Mouse (Mus musculus): ENCODE data around the gene Slc30a2. TPM values are rescaled to one million over a fixed set of nuclear protein-coding genes. Genes with fewer than 3 reads are reported as not detected.
"Not testable (repeated sequence)": the region's sequence is repeated elsewhere in the genome, so short reads cannot be mapped to it uniquely, and the experiment has no call there.

Slc30a2 gene
- polyA plus RNA-seq, 1 experiment from 2014 or later: 0.09 TPM

- no peak overlapping the region for H3K4me3 ChIP-seq
- H3K9me3 ChIP-seq: no peaks in the 10 kb centered on the region
- WGBS: 59% methylated on average over 8 of the region's 8 CpGs
- H3K27me3 ChIP-seq (ENCODE audit: insufficient read depth, poor library complexity, severe bottlenecking): no peaks in the 10 kb centered on the region
- H3K36me3 ChIP-seq: peaks cover 56% of the 10 kb centered on the region
- H3K27ac ChIP-seq: 0 out of 2 replicates have a peak overlapping the region, but pooled peaks have one; percentile 36
- no peak for DNase-seq (ENCODE audit: low spot score)
- H3K4me1 ChIP-seq: peaks cover 30% of the 10 kb centered on the region
Observed at GRCm38 (mm10) chr4:134328151-134328550, 14.8 kb upstream of the Slc30a2 start.

GRCm38 (mm10) chr4:134328832-134329231, 14.1 kb upstream of the Slc30a2 start:
- no peak for DNase-seq (ENCODE audit: low spot score)

GRCm38 (mm10) chr4:134330281-134330680, 12.7 kb upstream of the Slc30a2 start:
- DNase-seq (ENCODE audit: low spot score): no peak
- Histone ChIP-seq H3K27ac (peak overlapping the region; percentile 48; the same call in 1 of the 2 replicates), H3K9me3 (no peaks in the 10 kb centered on the region), H3K4me1 (peaks cover 30% of the 10 kb centered on the region), H3K4me3 (no peak overlapping the region), H3K36me3 (peaks cover 40% of the 10 kb centered on the region), H3K27me3 (ENCODE audit: insufficient read depth, poor library complexity, severe bottlenecking) (no peaks in the 10 kb centered on the region)
- 66% methylated on average over 5 of the region's 5 CpGs for WGBS

More at GRCm38 (mm10) chr4:134328832-134329231, 14.1 kb upstream of the Slc30a2 start:
- Histone ChIP-seq H3K36me3 (peaks cover 53% of the 10 kb centered on the region), H3K9me3 (no peaks in the 10 kb centered on the region), H3K4me3 (no peak overlapping the region), H3K4me1 (peaks cover 30% of the 10 kb centered on the region), H3K27ac (no peak overlapping the region), H3K27me3 (ENCODE audit: insufficient read depth, poor library complexity, severe bottlenecking) (no peaks in the 10 kb centered on the region)
- 81% methylated on average over 8 of the region's 8 CpGs for WGBS

GRCm38 (mm10) chr4:134341231-134341630, 1.8 kb upstream of the Slc30a2 start:
- DNase-seq (ENCODE audit: low spot score); H3K36me3 ChIP-seq; H3K9me3 ChIP-seq; H3K4me3 ChIP-seq; H3K27ac ChIP-seq: not testable (repeated sequence)
- 71% methylated on average over 6 of the region's 6 CpGs for WGBS
- H3K4me1 ChIP-seq: peaks cover 16% of the 10 kb centered on the region
- peaks cover 60% of the 10 kb centered on the region for H3K27me3 ChIP-seq (ENCODE audit: insufficient read depth, poor library complexity, severe bottlenecking)

GRCm38 (mm10) chr4:134342213-134342779, 685 bp upstream of the Slc30a2 start:
- Histone ChIP-seq H3K4me3 (peak overlapping the region; percentile 56; the same call in 1 of the 2 replicates), H3K27me3 (ENCODE audit: insufficient read depth, poor library complexity, severe bottlenecking) (peaks cover 71% of the 10 kb centered on the region), H3K36me3 (no peaks in the 10 kb centered on the region), H3K4me1 (peaks cover 16% of the 10 kb centered on the region), H3K27ac (no peak overlapping the region), H3K9me3 (no peaks in the 10 kb centered on the region)
- 19% methylated on average over 11 of the region's 11 CpGs for WGBS
- no peak for DNase-seq (ENCODE audit: low spot score)

- Histone ChIP-seq H3K4me3 (no peak overlapping the region), H3K36me3 (no peaks in the 10 kb centered on the region), H3K9me3 (no peaks in the 10 kb centered on the region), H3K27me3 (ENCODE audit: insufficient read depth, poor library complexity, severe bottlenecking) (peaks cover 79% of the 10 kb centered on the region), H3K4me1 (peaks cover 24% of the 10 kb centered on the region), H3K27ac (no peak overlapping the region)
- WGBS: 36% methylated on average over 3 of the region's 3 CpGs
- no peak for DNase-seq (ENCODE audit: low spot score)
Observed at GRCm38 (mm10) chr4:134344620-134345019, 1.6 kb downstream of the Slc30a2 start.

GRCm38 (mm10) chr4:134345802-134346201, 2.8 kb downstream of the Slc30a2 start:
- WGBS: 88% methylated on average over 15 of the region's 15 CpGs
- peaks cover 72% of the 10 kb centered on the region for H3K27me3 ChIP-seq (ENCODE audit: insufficient read depth, poor library complexity, severe bottlenecking)

GRCm38 (mm10) chr4:134348078-134348477, 5.1 kb downstream of the Slc30a2 start:
- Histone ChIP-seq H3K27ac (0 out of 2 replicates have a peak overlapping the region, but pooled peaks have one; percentile 22), H3K27me3 (ENCODE audit: insufficient read depth, poor library complexity, severe bottlenecking) (peaks cover 50% of the 10 kb centered on the region), H3K4me3 (no peak overlapping the region), H3K9me3 (no peaks in the 10 kb centered on the region), H3K36me3 (no peaks in the 10 kb centered on the region), H3K4me1 (peaks cover 39% of the 10 kb centered on the region)
- 68% methylated on average over 11 of the region's 11 CpGs for WGBS
- no peak for DNase-seq (ENCODE audit: low spot score)

More at GRCm38 (mm10) chr4:134345802-134346201, 2.8 kb downstream of the Slc30a2 start:
- Histone ChIP-seq H3K27ac (no peak overlapping the region), H3K36me3 (no peaks in the 10 kb centered on the region), H3K4me3 (no peak overlapping the region), H3K4me1 (peaks cover 24% of the 10 kb centered on the region), H3K9me3 (no peaks in the 10 kb centered on the region)
- DNase-seq (ENCODE audit: low spot score): no peak

GRCm38 (mm10) chr4:134348545-134348944, 5.6 kb downstream of the Slc30a2 start:
- H3K4me3 ChIP-seq: no peak overlapping the region
- DNase-seq (ENCODE audit: low spot score): no peak
- 0 out of 2 replicates have a peak overlapping the region, but pooled peaks have one; percentile 22 for H3K27ac ChIP-seq
- H3K27me3 ChIP-seq (ENCODE audit: insufficient read depth, poor library complexity, severe bottlenecking): peaks cover 45% of the 10 kb centered on the region
- no peaks in the 10 kb centered on the region for H3K36me3 ChIP-seq
- WGBS: 50% methylated on average over 5 of the region's 5 CpGs
- no peaks in the 10 kb centered on the region for H3K9me3 ChIP-seq
- H3K4me1 ChIP-seq: peaks cover 39% of the 10 kb centered on the region

- Histone ChIP-seq H3K4me3 (no peak overlapping the region), H3K9me3 (no peaks in the 10 kb centered on the region), H3K36me3 (no peaks in the 10 kb centered on the region), H3K27me3 (ENCODE audit: insufficient read depth, poor library complexity, severe bottlenecking) (peaks cover 32% of the 10 kb centered on the region), H3K4me1 (peaks cover 44% of the 10 kb centered on the region), H3K27ac (no peak overlapping the region)
- WGBS: 83% methylated on average over 7 of the region's 7 CpGs
- DNase-seq (ENCODE audit: low spot score): no peak
Observed at GRCm38 (mm10) chr4:134349829-134350228, 6.8 kb downstream of the Slc30a2 start.

GRCm38 (mm10) chr4:134350641-134351040, 7.7 kb downstream of the Slc30a2 start:
- H3K9me3 ChIP-seq: no peaks in the 10 kb centered on the region
- no peaks in the 10 kb centered on the region for H3K36me3 ChIP-seq
- peaks cover 25% of the 10 kb centered on the region for H3K27me3 ChIP-seq (ENCODE audit: insufficient read depth, poor library complexity, severe bottlenecking)
- WGBS: 87% methylated on average over 6 of the region's 6 CpGs
- H3K4me1 ChIP-seq: peaks cover 48% of the 10 kb centered on the region
- peak overlapping the region; percentile 84; the same call in 1 of the 2 replicates for H3K27ac ChIP-seq
- no peak for DNase-seq (ENCODE audit: low spot score)
- no peak overlapping the region for H3K4me3 ChIP-seq

GRCm38 (mm10) chr4:134351329-134352260, 8.6 kb downstream of the Slc30a2 start:
- Histone ChIP-seq H3K9me3 (no peaks in the 10 kb centered on the region), H3K4me1 (peaks cover 58% of the 10 kb centered on the region), H3K4me3 (no peak overlapping the region), H3K27me3 (ENCODE audit: insufficient read depth, poor library complexity, severe bottlenecking) (peaks cover 15% of the 10 kb centered on the region), H3K27ac (peak overlapping the region; percentile 84), H3K36me3 (no peaks in the 10 kb centered on the region)
- no peak for DNase-seq (ENCODE audit: low spot score)
- WGBS: 43% methylated on average over 18 of the region's 18 CpGs

GRCm38 (mm10) chr4:134352261-134352707, 9.3 kb downstream of the Slc30a2 start:
- peak overlapping the region; percentile 84 for H3K27ac ChIP-seq

More at GRCm38 (mm10) chr4:134352261-134352707, 9.3 kb downstream of the Slc30a2 start:
- H3K9me3 ChIP-seq: no peaks in the 10 kb centered on the region
- H3K36me3 ChIP-seq: no peaks in the 10 kb centered on the region
- H3K27me3 ChIP-seq (ENCODE audit: insufficient read depth, poor library complexity, severe bottlenecking): peaks cover 12% of the 10 kb centered on the region; the same call in 1 of the 2 replicates
- WGBS: 73% methylated on average over 12 of the region's 12 CpGs
- H3K4me1 ChIP-seq: peaks cover 63% of the 10 kb centered on the region
- H3K4me3 ChIP-seq: no peak overlapping the region
- no peak for DNase-seq (ENCODE audit: low spot score)
